Mouse (Mus musculus) thymus, postnatal 36 days (tissue): ENCODE results near the gene Sod2.
"Not testable (repeated sequence)": the region's sequence is repeated elsewhere in the genome, so short reads cannot be mapped to it uniquely, and the experiment has no call there.

Experiments
- DNase-seq, 2 experiments: peaks; one replicate each; pipeline ENCODE4 v3.0.0; 2022; ENCODE audit warnings: mixed read lengths in 2 of 2

Gene Sod2

DNA sequence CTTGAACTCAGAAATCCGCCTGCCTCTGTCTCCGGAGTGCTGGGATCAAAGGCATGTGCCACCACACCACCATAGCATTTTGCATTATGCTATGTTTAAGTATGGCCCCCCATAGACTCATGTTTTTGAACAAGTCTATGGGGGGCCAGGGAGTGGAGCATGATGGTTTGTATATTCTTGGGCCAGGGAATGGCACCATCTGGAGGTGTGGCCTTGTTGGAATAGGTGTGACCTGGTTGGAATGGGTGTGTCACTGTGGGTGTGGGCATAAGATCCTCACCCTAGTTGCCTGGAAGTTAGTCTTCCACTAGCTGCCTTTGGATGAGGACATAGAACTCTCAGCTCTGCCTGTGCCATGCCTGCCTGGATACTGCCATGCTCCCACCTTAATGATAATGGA is at the start of gene Sod2:
Gene Sod2, plus strand, starts transcription at position 301 of the 400 bp plus-strand sequence.
- not testable (repeated sequence) for DNase-seq

DNA sequence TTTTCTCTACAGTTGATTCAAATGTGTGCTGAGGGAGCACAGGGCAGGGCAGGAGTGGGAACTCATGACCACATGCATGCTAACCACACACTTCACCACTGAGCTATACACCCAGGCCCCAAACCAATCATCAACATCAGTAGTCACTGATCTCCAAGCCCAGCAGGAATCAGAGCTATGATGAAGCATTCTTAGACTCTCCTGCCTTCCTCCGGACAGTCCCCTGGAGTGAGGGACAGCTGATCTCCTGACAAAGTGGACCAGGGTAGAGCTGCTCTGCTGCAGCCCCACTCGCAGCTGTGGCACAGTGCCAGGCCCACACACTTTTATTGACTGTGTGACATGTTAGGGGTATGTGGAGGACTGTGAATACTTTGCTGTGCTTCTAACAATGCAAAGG is 47.3 kb upstream of the Sod2 start:
- not testable (repeated sequence) for DNase-seq

DNA sequence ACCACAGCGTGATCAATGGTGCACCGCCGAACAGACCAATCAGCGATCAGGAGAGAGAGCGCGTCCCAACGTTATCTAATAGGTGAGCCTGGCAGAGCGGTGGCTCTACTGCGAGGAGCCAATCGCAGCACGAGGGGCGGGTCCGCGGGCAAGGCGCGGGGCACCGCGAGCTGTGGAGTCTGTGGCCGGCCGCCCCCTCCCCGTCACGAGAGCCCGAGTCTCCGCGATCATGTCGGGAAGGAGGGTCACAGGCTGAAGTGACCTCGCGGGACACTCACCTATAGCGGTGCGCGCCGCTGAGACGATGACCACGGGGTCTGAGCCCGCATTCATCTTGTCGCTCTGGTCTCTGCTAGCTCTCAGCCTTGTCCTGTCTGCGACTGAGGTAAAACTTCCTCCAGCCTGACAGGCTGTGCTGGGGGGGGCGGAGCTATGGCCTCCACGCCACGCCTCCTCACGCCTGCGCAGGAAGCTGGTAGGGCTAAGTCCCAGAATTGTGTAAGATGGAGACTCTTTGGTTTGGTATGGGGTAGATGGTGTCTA is 46.2 kb upstream of the Sod2 start, which contains the start of gene Acat2:
Gene Acat2, minus strand, starts transcription at position 417 of the 543 bp plus-strand sequence.
- DNase-seq: peak; percentile 95

DNA sequence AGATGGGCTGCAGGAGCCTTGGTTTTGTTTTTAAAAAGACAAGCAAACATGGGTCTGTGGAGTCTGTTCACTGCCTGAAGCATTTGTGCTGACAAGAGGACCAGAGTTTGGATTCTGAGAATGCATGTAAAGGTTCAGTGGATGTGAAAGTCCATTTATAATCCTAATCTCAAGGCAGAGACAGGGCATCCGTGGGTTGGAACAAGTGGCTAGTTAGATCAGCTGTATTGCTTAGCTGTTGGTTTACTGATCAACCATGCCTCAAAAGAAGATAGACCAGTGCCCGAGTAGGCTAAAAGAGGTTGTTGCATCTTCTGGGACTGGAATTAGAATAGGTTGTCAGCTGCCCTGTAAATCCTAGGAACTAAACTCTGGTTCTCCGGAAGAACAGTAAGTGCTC is 43.2 kb upstream of the Sod2 start:
- no peak for DNase-seq

DNA sequence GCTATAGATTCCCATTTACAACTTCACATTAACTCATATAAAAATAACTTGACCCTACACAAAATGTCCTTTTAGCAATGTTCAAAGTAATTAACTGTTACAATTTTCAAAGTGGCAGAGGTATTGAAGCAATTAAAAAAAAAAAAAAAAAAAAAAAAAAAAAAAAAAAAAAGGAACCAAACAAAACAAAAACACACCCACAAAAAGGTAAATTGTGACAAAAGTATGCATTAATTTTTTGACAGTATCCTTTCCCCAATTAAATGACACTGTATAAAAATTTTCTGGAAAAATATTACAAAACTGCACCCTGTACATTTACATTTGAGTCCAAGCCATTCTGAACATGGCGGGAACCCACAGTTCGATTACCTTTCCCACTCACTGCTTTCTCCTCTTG is 39.5 kb upstream of the Sod2 start:
- DNase-seq: no peak

DNA sequence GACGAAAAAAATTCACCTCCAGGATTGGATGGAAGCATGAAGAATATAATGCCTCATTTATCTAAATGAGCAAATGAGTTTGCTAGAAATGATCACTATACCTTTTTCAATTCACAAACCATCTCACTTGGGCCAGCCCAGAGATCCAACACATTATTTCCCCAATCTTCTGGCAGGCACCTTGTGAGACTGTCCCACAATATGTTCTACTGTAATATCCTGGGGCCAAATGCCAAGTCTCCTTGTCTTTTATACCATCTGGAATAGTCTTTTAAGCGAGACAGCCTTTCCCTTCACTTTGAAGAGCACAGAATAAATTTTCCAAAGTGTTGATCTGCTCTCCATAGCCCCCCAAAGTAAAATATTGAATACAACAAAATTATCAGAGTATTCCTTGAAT is 32.8 kb upstream of the Sod2 start:
- no peak for DNase-seq

DNA sequence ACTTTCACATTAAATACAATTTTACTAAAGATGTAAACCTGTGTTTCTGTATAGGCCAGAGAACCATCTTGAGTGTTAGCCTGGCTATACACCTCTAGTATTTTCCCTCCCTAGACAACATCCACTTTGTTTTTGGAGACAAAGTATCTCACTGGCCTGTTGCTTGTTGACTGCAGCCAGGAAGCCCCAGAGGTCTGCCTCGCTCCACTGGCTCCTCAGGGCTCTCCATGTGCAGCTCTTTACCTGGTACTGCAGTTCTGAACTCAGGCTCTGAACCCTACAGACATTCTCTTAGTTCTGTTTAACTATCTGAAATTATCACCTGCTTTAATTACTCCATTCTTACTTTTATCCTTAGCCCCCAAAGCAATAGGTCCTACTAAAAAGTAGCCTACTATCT is 28.1 kb upstream of the Sod2 start:
- no peak for DNase-seq

DNA sequence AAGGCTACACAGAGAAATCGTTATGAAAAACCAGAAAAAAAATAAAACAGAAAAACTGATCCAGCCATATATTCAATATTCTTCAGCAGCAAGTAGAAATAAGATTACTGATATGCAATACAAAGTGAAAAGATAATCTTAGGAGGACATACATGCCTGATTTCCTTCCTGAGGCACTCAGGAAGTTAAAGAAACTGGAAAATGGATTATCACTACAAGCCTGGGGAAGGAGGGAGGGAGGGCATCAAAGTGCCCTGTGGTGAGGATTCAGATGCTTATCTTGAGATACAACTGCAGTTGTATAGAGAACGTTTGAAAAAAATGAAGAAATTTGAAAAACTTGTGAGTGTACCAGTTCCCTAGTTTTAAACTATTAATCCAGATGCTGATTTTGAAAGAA is 22.7 kb upstream of the Sod2 start:
- DNase-seq: no peak

DNA sequence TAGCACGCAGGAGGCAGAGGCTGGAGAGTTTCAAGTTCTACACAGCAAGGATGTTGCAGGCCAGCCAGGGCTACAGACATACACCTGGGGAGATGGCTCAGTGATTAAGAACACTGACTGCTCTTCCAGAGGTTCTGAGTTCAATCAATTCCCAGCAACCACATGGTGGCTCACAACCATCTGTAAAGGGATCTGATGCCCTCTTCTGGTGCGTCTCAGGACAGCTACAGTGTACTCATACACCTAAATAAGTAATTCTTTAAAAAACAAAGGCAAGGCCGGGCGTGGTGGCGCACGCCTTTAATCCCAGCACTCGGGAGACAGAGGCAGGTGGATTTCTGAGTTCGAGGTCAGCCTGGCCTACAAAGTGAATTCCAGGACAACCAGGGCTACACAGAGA is 18.6 kb upstream of the Sod2 start:
- DNase-seq: peak in 1 of 2 experiments; percentile 22

DNA sequence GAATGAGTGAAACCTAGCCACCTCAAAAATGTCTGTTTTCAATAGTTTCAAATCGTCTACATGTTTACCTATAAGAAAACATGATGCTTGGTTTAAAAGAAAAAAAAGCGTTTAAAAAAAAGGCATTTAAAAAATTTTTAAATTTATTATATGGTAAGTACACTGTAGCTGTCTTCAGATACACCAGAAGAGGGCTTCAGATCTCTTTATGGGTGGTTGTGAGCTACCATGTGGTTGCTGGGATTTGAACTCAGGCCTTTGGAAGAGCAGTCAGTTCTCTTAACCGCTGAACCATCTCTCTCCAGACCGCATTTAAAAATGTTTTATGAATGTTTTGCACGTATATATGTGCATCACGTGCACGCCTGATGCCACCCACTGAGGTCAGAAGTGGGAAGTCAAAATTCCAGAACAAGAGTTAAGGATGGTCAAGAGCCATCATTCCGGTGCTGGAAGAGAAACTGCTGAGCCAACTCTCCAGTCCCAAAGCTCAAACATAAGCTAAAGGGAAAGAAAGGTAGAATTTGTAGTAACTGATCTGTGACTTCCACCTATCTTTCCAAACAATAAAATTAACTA is 16.0 kb upstream of the Sod2 start:
- DNase-seq: no peak

DNA sequence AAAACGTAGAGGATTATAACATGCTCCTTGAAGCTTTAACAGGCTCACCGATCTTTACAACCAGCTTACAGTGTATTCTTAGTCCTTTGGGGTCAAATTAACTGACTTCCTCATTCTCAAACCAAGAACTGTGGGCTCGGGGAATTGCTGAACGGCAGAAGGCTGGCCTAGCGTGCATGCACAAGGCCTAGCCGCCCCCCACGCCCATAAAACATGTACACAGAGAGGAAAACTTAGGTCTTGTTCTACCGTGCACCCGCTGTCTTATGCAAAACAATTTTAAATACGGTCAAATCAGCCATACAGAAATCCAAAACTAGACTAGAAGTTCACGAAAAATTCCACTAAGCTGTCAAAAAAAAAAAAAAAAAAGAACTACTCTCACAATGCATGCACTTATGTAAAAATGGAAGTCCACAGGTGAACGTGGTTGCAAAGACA is 15.4 kb upstream of the Sod2 start:
- DNase-seq: peak; percentile 32 to 53

DNA sequence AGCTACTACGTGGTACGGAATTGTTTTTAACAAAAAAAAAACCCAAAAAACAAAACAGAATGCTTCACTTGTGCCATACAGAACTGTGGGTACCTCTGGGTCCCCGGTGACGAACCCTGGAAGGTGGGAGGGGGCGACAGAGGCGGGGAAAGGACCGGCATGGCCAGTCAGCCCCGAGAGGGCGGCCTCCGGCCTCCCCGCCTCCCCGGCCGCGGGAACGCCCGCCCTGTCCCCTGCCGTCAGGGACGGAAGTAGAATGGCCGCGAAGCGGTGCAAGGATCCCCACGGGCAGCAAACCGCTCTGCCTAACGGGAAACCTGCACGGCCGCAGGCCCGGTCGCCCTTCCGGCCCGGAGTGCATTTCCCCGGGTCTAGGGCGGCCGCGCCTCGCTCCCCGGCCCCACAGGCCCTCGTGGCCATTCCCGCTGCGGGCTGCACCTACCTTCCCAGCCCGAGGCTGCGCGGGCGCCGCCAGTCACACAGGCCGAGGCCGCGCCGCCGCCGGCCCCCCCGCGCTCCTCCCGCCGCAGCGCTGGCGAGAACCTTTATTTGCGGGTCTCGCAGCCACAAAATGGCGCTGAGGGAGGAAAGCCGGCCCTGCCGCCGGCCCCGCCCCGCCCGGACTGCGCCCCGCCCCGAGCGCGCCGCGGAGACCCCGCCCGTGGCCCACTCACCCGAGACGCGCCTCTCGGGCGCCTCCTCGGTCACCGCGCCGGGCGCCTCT is 14.8 kb upstream of the Sod2 start:
- peak; percentile 89 to 91 for DNase-seq

DNA sequence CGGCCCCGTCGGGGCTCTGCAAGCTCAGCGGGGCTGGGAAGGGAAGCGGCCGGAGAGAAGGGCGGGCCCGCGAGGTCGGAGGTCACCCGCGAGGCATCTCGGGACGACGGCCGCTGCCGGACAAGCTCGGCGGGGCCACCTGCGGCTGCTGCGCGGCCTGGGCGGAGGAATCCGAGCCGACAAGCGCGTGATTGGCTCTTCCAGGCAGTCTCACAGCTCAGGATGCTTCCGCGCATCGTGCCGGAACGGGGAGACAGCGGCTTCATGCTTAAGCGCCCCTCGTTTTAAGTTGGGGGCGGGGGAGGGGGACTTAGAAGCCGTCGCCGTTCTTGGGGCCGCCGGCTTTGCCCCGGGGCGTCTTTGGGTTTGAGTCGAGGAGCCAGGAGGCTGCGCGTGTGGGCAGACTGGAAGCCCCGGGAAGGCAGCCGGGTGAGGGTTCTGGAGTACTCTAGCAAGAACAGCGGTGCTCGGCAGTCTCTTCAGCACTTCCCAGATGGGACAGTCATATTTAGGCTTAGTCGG is 14.1 kb upstream of the Sod2 start:
- peak; percentile 90 to 95 for DNase-seq

DNA sequence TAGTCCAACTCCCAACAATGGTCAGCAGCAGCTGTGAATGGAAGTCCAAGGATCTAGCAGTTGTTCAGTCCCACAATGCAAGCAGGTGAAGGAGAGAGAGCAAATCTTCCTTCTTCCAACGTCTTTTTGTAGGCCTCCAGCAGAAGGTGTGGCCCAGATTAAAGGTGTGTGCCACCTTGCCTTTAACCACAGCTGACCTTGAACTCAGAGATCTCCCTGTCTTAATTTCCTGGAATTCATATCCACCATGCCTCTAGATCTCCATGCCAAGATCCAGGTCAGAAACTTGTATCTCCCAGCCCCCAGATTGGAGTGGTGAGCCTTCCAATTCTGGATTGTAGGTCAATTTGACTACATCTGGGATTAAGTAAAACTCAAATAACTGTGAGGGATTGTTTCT is 12.6 kb upstream of the Sod2 start, which contains the start of gene Wtap:
Gene Wtap, minus strand, starts transcription at position 101 of the 400 bp plus-strand sequence.
- no peak for DNase-seq

DNA sequence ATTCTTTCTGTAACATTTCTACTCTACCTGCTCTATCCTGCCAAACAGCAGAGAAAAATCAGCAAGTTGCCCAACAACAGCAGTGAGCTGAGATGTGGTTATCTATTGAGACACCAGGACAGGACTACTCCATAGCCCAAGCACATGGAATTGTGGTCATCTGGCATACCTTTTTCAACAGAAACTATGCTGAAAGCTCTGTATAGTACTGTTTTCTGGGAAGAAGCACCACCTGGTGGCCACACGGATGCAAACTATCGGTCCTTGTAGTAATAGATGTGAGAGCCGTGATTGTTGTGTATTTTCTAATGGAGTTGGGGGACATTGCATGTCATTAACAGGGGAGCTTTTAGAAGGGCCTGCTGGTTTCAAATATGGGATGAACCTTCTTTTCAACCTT is 10.3 kb upstream of the Sod2 start:
- DNase-seq: peak; percentile 52 to 61

DNA sequence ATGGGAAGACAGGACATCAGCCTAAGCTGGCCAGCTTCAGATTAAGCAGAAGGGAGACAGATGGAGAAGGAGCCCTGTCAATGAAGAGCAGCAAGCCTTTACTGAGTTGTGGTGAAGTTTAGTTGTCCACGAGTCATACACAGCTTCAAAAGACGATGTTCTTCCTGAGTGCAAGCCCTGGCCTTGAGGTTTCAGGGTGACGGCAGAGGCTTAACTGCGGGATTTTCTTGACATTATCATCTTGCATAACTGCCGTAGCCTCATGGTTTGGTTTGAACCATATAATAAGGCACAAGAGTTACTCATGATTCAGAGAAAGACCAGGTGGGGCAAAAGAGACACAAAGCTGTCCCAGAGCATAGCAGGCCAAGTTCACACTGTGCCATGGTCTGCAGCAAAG is 8.8 kb upstream of the Sod2 start:
- no peak for DNase-seq

DNA sequence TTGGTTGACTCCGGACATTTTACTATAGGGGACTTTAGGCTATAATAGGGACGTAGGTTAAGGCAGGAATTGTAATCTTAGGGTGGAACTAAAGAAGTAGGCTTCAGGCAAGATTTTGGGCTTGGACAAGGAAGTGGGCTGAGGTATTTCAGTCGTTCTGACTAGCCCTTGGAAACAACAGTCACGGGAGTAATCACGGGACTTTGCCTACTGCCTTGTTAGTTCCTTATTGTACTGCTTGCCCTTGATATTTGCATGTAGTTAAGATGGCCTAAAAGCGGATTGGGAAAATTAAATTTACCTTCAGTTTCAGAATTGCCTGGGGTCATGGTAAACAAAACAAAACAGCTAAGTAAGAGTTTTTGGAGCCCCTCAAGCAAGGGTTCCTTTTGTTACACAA is 7.6 kb upstream of the Sod2 start:
- no peak for DNase-seq

DNA sequence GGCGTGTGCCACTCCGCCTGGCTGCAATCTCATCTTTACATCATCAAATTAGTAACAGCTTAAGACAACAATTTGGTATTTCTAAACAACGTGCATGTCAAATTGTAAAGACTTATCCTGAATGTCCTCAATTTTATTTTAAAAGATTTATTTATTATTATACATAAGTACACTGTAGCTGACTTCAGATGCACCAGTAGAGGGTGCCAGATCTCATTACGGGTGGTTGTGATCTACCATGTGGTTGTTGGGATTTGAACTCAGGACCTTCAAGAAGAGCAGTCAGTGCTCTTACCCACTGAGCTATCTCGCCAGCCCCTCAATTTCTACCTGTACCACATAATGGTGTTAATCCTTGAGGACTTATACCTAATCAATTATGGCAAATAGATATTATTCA is 4.4 kb upstream of the Sod2 start:
- DNase-seq: not testable (repeated sequence)

DNA sequence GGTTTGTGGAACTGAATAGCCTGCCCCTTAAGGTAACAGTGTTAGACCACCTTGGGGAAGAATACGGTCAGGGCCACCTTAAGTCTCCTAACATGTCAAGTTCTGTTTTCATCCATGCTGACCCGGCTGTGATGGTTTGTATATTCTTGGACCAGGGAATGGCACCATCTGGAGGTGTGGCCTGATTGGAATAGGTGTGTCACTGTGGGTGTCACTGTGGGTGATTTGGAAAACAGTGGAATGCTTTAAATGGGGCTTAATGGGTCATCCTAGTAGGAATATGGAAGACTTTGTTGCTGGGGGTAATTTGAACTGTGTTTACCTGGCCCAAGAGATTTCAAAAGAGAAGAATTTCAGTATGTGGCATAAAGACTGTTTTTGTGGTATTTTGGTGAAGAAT is 2.2 kb upstream of the Sod2 start:
- not testable (repeated sequence) for DNase-seq

DNA sequence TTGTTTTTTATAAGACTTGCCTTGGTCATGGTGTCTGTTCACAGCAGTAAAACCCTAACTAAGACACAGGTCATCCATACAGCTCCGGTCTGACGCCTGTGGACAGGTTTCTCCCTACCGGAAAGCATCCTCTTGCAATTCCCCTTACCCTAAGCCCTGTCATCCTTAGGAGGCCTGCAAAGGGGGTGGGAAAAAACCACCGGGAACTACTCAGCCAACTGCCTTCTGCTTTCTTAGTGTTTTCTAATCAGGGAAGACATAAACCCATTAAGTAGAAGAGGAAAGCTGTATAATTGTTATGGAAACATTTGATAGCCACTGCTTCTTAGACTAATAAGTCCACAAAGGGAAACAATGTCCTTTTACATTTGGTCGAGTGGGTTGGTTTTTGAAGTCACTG is 338 bp downstream of the Sod2 start:
- DNase-seq: no peak

DNA sequence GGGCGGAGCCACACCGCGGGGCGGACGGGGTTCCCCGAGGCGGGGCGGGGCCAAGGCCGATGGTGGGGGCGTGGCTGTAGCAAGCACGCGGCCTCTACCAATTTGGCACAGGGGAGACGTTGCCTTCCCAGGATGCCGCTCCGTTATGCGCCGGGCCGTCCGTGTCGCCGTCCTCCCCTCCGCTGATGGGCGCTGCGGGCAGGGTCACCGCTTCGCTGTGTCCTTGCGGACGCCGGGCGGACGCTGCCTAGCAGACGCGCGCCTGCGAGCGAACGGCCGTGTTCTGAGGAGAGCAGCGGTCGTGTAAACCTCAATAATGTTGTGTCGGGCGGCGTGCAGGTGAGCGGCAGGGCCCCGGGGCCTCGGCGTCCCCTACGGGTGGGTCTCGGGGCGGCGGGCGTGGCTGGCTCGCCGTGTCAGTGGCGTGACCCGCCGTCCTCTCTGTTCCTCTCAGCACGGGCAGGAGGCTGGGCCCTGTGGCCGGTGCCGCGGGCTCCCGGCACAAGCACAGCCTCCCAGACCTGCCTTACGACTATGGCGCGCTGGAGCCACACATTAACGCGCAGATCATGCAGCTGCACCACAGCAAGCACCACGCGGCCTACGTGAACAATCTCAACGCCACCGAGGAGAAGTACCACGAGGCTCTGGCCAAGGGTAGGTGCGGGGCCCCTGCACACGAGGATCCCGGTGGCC is 1.2 kb downstream of the Sod2 start:
- DNase-seq: peak; percentile 96 to 98

DNA sequence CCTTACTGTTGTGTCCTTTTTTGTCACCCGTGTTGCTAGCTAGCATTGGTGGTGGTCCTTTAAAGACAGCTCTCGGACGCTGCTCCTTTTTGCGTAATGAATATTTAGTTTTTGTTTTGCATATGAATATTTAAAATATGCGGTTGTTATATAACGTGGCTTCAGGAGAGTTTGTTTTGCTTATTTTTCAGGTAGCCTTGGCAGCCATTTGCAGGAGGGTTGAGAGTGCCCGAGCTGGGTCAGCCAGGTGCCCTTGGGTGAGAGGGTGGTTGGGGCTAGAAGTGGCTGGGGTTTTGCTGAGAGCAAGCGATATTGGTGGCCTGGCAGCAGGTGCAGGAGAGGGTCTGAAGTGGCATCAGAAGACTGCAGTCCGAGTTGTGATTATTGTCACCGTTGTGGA is 1.9 kb downstream of the Sod2 start:
- peak in 1 of 2 experiments; percentile 12 for DNase-seq

DNA sequence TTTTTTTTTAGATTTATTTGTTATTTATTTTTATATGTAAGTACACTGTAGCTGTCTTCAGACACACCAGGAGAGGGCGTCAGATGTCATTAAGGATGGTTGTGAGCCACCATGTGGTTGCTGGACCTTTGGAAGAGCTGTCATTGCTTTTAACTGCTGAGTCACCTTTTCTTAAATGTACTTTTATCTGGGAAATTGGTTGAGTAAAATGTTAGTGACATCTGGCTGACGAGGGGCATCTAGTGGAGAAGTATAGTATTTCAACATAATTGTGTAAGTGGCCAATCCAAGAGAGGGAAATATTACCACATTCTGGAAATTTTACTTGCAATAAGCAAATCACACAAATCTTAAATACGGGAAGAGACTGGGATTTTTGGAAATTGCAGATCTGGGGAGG is 3.2 kb downstream of the Sod2 start:
- peak in 1 of 2 experiments; percentile 20 for DNase-seq
